Mouse (Mus musculus) forebrain, embryonic 11.5 days (tissue): ENCODE data around the gene Tcte1. TPM values are rescaled to one million over a fixed set of nuclear protein-coding genes. Genes with fewer than 3 reads are reported as not detected.

ENCODE experiments used
- ATAC-seq: fragments of 200-750 bp; cut with Nextera tagmentation; replicated peaks from 2 replicates; pipeline ENCODE4 v1.8.0; 2017; ENCODE audit warnings: moderate TSS enrichment; ENCODE audit not compliant: low FRiP score
- DNase-seq: peaks from one replicate; pipeline ENCODE4 v3.0.0-alpha.2; 2017; ENCODE audit warnings: low spot score
- H3K27ac ChIP-seq: fragments of 300-500 bp; sonication (generic); 2 replicates; pipeline ENCODE4 v1.5.1; 2014; ENCODE audit warnings: low read depth, low read length
- H3K27me3 ChIP-seq: fragments of 300-500 bp; sonication (generic); 2 replicates; pipeline ENCODE4 v1.6.1; 2014; ENCODE audit warnings: mild to moderate bottlenecking, low read length, mixed read lengths; ENCODE audit not compliant: control insufficient read depth, insufficient read depth
- H3K36me3 ChIP-seq: fragments of 300-500 bp; sonication (generic); 2 replicates; pipeline ENCODE4 v1.6.1; 2014; ENCODE audit warnings: mild to moderate bottlenecking, low read length, moderate library complexity, mixed read lengths; ENCODE audit not compliant: control insufficient read depth, insufficient read depth
- H3K4me1 ChIP-seq: fragments of 300-500 bp; sonication (generic); replicated peaks from 2 replicates; pipeline ENCODE4 v1.6.1; 2014; ENCODE audit warnings: low read length, mixed read lengths; ENCODE audit not compliant: control insufficient read depth, insufficient read depth
- H3K4me2 ChIP-seq: fragments of 300-500 bp; sonication (generic); 2 replicates; pipeline ENCODE4 v1.6.1; 2014; ENCODE audit warnings: low read depth, mild to moderate bottlenecking, low read length, moderate library complexity, mixed read lengths; ENCODE audit not compliant: severe bottlenecking
- H3K4me3 ChIP-seq: fragments of 300-500 bp; sonication (generic); 2 replicates; pipeline ENCODE4 v1.5.1; 2014; ENCODE audit warnings: low read depth, low read length
- H3K9ac ChIP-seq: fragments of 300-500 bp; sonication (generic); 2 replicates; pipeline ENCODE4 v1.6.1; 2014; ENCODE audit warnings: low read length
- H3K9me3 ChIP-seq: fragments of 300-500 bp; sonication (generic); 2 replicates; pipeline ENCODE4 v1.6.1; 2016; ENCODE audit warnings: low read length, mixed read lengths; ENCODE audit not compliant: control insufficient read depth
- WGBS: fragments of 180-500 bp; shearing (Covaris S2); extraction: QIAGEN DNeasy Blood & Tissue Kit; methylation state at CpG from one replicate; pipeline ENCODE4 v1.1.7; 2014; 5-methylcytosine and 5-hydroxymethylcytosine counted together
- polyA plus RNA-seq: library from polyadenylated mRNA; unstranded; fragments of >200 nt; fragmentation: Nextera tagmentation; extraction: Ambion mirVana; gene quantifications from 2 replicates; pipeline ENCODE4 v1.2.1, GENCODE M21; 2014

Gene Tcte1
- polyA plus RNA-seq, 1 experiment from 2014 or later: 0.95 TPM

DNA sequence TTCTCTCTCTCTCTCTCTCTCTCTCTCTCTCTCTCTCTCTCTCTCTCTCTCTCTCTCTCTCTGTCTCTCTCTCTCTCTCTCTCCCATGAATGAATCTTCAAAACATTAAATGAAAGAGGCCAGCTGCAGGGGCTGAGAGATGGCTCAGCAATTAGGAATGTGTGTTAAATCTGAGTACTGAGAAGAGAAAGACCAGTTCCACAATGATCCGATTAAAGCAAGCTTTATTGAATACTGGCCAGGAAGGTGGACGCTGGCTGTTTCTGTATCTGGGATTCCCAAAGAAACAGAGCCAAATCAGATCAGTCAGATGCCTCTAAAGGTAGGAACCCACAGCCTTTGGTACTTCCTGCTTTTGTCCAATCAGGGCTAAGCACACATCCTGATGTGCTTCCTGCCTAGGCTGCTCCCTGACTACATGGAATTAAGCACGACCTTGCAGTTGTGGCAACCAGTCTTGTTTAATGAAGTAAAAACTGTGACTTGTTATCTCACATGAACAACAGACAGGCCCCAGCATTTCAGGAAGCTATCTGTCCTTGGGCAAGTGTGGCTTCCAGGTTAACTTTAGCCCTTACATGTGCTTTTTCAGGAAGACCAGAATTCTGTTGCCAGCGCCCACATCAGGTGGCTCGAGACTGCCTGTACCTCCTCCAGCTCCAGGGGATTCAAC lies 19.8 kb upstream of the Tcte1 start:
- H3K4me2 ChIP-seq: no peak overlapping the region
- H3K4me3 ChIP-seq: no peak overlapping the region
- DNase-seq (no peak), ATAC-seq (no peak)
- no peaks in the 10 kb centered on the region; the same call in 1 of the 2 replicates for H3K4me1 ChIP-seq
- H3K36me3 ChIP-seq: no peaks in the 10 kb centered on the region
- H3K9ac ChIP-seq: no peak overlapping the region
- H3K9me3 ChIP-seq: no peaks in the 10 kb centered on the region
- WGBS: 65% methylated on average over 5 of the region's 5 CpGs
- H3K27ac ChIP-seq: no peak overlapping the region
- H3K27me3 ChIP-seq: no peaks in the 10 kb centered on the region

DNA sequence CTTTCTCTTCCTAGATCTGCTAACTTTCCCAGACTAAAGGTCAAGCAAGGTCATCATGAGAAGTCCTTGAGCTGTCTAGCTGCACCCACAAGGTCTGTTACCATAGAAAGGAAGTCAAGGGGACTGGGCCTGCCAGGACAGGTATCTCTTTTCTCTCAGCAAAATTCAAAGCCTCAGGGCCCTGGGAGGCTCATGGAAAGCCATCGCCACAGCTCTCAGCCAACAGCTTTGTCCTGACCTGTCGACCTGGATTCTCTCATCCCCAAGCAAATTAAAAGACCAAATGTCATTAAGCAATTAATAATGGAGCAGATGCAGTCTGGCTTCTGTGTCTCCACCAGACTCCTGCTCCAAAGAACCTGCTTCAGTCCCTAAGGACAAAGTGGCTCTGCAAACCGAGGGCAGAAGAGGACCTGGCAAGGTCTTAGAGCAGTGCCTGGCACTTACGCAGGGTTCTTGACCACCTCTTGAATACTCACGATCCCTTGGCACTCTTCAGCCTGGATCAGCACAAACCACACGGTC lies 17.2 kb upstream of the Tcte1 start:
- DNase-seq: no peak
- no peaks in the 10 kb centered on the region for H3K27me3 ChIP-seq
- H3K9me3 ChIP-seq: no peaks in the 10 kb centered on the region
- no peak overlapping the region for H3K27ac ChIP-seq
- WGBS: 75% methylated on average over 6 of the region's 6 CpGs
- ATAC-seq: no peak
- no peak overlapping the region for H3K4me2 ChIP-seq
- H3K4me1 ChIP-seq: no peaks in the 10 kb centered on the region; the same call in 1 of the 2 replicates
- H3K4me3 ChIP-seq: no peak overlapping the region
- no peak overlapping the region for H3K9ac ChIP-seq
- peaks cover 3% of the 10 kb centered on the region; the same call in 1 of the 2 replicates for H3K36me3 ChIP-seq

DNA sequence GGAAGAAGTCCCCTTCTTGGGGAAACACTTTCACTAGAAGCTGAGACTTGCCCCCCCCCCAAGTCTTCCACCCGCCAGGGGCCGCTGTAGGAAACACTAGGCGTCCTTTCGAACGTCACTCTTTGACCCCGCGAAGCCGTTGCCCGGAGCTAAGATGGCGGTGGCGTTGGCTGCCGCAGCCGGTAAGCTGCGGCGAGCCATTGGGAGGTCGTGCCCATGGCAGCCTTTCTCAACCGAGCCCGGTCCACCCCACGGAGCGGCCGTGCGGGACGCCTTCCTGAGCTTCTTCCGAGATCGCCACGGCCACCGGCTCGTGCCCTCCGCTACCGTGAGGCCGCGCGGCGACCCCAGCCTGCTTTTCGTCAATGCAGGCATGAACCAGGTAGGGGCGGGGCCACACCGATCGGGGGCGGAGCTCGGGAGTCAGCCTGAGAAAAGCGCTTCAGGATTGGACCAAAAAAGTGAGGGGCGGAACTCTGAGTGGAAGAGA lies 16.5 kb upstream of the Tcte1 start, which contains the start of gene Aars2:
Gene Aars2, plus strand, starts transcription at position 142 of the 490 bp plus-strand sequence.
- no peaks in the 10 kb centered on the region; the same call in 1 of the 2 replicates for H3K4me1 ChIP-seq
- no peaks in the 10 kb centered on the region for H3K9me3 ChIP-seq
- ATAC-seq (peak; percentile 96), DNase-seq (peak; percentile 97)
- H3K36me3 ChIP-seq: peaks cover 3% of the 10 kb centered on the region; the same call in 1 of the 2 replicates
- H3K27ac ChIP-seq: no peak within 1 kb of the TSS
- H3K4me3 ChIP-seq: peak within 1 kb of the TSS; percentile 76
- H3K9ac ChIP-seq: peak within 1 kb of the TSS; percentile 75
- WGBS: under 1% methylated on average over 42 of the region's 42 CpGs
- H3K4me2 ChIP-seq: peak within 1 kb of the TSS; percentile 41; the same call in 1 of the 2 replicates
- no peaks in the 10 kb centered on the region for H3K27me3 ChIP-seq

DNA sequence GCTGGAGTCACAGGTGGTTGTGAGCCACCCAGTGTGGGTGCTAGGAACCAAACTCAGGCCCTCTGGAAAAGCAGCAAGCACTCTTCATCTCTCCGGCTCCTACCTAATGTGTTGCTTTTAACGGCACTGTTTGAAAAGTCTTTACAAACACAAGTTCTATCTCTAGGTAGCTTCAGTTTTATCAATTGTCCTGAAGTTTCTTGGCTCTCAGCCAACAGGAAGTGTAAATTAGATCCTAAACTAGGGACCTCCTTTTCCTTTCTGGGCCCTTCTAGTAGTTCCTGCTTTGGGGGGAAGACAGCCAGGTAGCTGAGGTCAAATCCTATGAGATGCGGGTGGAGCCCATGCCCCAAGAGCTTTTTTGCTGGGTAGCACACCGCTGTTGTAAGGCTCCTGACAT lies 12.4 kb upstream of the Tcte1 start:
- no peak overlapping the region for H3K27ac ChIP-seq
- peaks cover 3% of the 10 kb centered on the region; the same call in 1 of the 2 replicates for H3K36me3 ChIP-seq
- DNase-seq (no peak), ATAC-seq (no peak)
- no peaks in the 10 kb centered on the region; the same call in 1 of the 2 replicates for H3K4me1 ChIP-seq
- no peak overlapping the region for H3K9ac ChIP-seq
- H3K4me3 ChIP-seq: no peak overlapping the region
- H3K27me3 ChIP-seq: no peaks in the 10 kb centered on the region
- H3K4me2 ChIP-seq: no peak overlapping the region
- 90% methylated on average over 4 of the region's 4 CpGs for WGBS
- no peaks in the 10 kb centered on the region for H3K9me3 ChIP-seq

DNA sequence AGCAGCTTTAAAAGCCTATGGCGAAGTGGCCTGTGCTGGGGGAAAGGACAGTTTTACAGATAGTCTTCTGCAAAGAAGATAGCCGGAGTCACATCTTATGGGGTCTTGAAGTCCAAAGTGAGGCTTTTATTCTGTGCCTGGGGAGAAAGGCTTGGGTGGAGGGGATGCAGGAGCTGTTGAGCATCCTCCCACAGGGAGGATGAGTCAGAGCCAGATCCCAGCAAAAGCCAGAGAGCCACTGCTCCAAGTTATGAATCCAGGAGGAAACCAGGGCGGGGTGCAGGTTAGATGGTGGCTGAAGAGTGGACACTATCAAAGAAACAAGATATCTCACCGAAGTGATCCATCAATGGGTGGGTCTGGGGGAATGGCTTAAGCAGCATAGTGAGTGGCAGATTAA lies 11.5 kb upstream of the Tcte1 start:
- whole genome bisulfite sequencing: 94% methylated on average over 4 of the region's 4 CpGs
- ATAC-seq (no peak), DNase-seq (no peak)
- Histone ChIP-seq H3K4me3 (no peak overlapping the region), H3K9ac (no peak overlapping the region), H3K4me2 (no peak overlapping the region), H3K4me1 (no peaks in the 10 kb centered on the region), H3K27ac (no peak overlapping the region), H3K9me3 (no peaks in the 10 kb centered on the region), H3K36me3 (peaks cover 3% of the 10 kb centered on the region; the same call in 1 of the 2 replicates), H3K27me3 (no peaks in the 10 kb centered on the region)

DNA sequence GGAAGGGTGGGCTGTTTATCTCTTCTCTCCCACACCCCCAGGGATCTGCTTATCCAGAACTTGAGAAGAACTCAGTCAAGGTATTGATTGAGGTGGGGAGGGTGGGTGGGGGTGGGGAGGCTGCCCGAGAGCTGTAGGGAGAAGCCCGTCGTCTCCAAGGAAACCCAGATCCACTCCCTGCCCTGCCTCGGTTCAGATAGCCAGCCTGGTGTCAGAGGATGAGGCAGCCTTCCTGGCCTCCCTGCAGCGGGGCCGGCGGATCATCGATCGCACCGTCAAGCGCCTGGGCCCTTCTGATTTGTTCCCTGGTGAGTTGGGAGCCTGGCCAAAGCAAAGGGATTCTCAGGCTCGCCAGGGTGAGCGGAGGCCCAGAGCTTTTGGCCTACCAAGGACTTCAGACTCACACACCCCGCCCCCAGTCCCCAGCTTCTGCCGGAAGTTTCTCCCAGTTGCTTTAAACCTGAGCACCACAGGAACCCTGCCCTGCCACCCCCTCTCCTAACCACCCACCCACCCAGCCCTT lies 8.0 kb upstream of the Tcte1 start:
- Histone ChIP-seq H3K36me3 (no peaks in the 10 kb centered on the region; the same call in 1 of the 2 replicates), H3K27me3 (no peaks in the 10 kb centered on the region), H3K4me2 (no peak overlapping the region), H3K27ac (no peak overlapping the region), H3K9me3 (no peaks in the 10 kb centered on the region), H3K9ac (no peak overlapping the region), H3K4me3 (no peak overlapping the region), H3K4me1 (no peaks in the 10 kb centered on the region)
- no peak for ATAC-seq
- DNase-seq: no peak
- WGBS: 59% methylated on average over 15 of the region's 15 CpGs

DNA sequence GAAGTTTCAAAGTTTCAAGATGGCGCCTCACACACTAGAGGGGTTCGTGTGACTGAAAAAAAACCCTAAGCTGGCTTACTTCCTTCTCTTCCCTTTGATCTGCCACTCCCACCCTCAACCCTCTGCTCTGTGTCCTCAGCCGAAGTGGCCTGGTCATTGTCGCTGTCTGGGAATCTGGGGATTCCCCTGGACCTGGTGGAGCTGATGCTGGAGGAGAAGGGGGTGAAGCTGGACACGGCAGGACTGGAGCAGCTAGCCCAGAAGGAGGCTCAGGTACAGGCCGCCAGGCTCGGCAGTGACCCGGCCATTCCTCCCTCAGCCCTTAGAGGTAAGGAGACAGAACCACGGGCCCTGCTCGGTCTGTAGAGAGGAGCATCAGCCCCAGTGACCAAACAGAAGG lies 7.4 kb upstream of the Tcte1 start:
- DNase-seq (no peak), ATAC-seq (no peak)
- WGBS: 90% methylated on average over 10 of the region's 10 CpGs
- no peak overlapping the region for H3K4me3 ChIP-seq
- H3K36me3 ChIP-seq: no peaks in the 10 kb centered on the region; the same call in 1 of the 2 replicates
- H3K4me2 ChIP-seq: no peak overlapping the region
- no peak overlapping the region for H3K9ac ChIP-seq
- H3K27ac ChIP-seq: no peak overlapping the region
- H3K4me1 ChIP-seq: no peaks in the 10 kb centered on the region
- no peaks in the 10 kb centered on the region for H3K9me3 ChIP-seq
- H3K27me3 ChIP-seq: no peaks in the 10 kb centered on the region

DNA sequence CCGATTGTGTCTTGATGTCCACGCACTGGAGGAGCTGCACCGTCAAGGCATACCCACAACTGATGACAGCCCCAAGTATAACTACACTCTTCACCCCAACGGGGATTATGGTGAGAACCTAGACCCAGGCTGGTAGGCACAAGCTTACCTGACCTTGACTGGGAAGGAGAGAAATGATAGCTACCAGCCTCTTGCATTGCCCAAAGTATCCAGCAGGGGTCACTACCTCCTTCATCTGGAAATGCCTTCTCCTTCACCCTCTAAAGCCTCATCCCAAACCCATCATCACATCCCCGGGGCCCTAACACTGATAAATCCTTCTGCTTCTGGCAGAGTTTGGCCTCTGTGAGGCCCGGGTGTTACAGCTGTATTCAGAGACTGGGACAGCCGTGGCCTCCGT lies 6.7 kb upstream of the Tcte1 start:
- Histone ChIP-seq H3K9me3 (no peaks in the 10 kb centered on the region), H3K27me3 (no peaks in the 10 kb centered on the region), H3K9ac (no peak overlapping the region), H3K4me2 (no peak overlapping the region), H3K4me1 (no peaks in the 10 kb centered on the region), H3K4me3 (no peak overlapping the region), H3K27ac (no peak overlapping the region), H3K36me3 (no peaks in the 10 kb centered on the region; the same call in 1 of the 2 replicates)
- ATAC-seq: peak; percentile 55; the same call in 1 of the 2 replicates
- DNase-seq: peak; percentile 86
- WGBS: 56% methylated on average over 8 of the region's 8 CpGs
